Mouse (Mus musculus) spleen, adult 12 weeks (tissue): ENCODE data around the gene Dcun1d4.

Experiments used
- DNase-seq: peaks from one replicate; pipeline ENCODE4 v3.0.0; 2022; ENCODE audit warnings: low spot score

The Dcun1d4 gene

DNA sequence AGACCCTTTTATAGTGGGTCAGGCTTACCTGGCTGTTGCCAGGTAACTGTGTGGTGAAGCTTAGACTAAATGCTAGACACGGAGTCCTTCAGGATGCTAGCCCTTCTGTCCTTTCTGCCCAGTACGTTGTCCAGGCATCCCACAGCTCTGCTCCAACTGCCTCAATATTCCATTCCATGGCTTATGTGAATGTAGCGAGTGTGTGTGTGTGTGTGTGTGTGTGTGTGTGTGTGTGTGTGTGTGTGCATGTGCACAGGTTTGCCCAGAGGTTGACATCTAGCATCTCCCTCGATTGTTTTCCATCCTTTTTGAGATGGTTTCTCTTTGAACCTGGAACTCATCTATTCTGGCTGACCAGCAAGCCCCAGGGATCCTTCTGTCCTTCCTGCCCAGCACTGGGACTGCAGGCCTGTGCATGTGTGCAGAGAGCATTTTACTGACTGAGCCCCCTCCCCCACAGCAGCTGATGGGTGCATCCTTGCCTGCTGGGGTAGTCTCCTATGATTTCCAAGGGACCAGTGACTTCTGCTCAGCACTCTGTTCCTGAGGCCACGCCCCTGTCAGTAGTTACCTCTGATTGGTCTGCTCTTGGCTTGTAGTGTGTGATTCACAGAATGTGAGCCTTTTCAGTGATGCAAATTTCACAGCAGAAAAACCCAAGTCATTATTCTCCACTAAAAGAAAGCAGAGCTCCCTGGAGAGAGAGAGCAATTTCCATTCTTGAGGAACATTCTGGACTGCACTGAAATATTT is 118.3 kb downstream of the Dcun1d4 start:
- DNase-seq = no peak

- DNase-seq = no peak
Observed at GRCm38 (mm10) chr5:73599991-73600390, 119.2 kb downstream of the Dcun1d4 start.

DNA sequence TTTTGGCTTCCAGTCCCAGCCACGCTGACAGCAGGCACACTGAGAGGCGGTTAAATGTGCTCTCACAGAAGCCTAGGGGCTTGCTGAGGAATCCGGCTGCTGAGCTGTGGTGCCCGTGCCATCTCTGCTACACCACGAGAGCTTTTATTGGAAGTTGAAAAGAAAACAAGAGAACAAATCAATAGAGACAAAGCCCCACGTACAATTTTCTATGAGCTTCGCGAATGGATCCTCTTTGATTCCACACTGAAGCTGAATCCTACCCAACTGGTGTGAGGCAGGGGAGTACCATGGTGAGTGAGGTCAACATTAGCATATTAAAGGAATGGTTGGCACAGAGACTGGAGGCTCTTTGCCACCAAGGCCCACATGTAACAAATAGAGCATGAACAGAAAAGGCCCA is 120.6 kb downstream of the Dcun1d4 start:
- no peak for DNase-seq

DNA sequence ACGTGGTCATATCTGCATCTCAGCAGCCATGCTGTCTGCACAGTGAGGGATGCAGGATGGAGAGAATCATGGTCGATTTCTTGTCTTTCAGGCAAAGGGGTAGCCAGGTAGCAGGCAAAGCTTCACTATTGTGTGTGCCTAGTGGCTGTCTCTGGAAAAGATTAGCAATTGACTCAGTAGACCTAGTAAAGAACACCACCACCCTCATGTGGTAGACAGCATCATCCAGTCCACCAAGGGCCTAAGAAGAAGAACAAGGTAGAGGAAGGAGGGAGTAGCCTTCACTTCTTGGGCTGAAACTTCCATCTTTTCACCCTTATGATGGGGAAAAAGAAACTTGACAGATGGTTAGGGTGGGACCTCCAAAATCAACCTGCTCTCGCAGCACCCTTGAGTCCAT is 122.1 kb downstream of the Dcun1d4 start:
- no peak for DNase-seq

DNA sequence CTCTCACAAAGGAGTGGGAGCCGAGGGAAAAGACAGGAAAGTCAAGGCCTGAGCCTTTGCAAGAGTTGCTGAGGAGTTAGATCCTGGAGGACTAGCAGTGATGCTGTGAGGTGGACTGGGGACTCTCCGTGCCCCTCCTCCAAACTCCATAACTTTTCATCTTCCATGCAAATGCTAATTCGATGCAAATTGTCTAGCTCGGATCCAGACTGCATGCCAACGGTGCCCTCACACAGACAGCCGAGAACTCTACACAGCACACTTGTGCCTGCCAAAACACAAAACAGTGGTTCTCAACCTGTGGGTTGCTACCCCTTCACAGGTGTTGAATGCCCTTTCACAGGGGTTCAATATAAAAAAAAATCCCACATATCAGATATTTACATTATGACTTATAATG is 123.7 kb downstream of the Dcun1d4 start:
- no peak for DNase-seq

GRCm38 (mm10) chr5:73604964-73605363 is 124.2 kb downstream of the Dcun1d4 start:
- no peak for DNase-seq
